Mouse (Mus musculus) layer of hippocampus, adult 18-20 months (tissue): ENCODE data around the gene Rcor1. TPM values are rescaled to one million over a fixed set of nuclear protein-coding genes. Genes with fewer than 3 reads are reported as not detected.

Experiments
- DNase-seq, 2 experiments: peaks; one replicate each; pipeline ENCODE4 v3.0.0; 2022; ENCODE audit warnings: low spot score in 2 of 2
- total RNA-seq, 2 experiments: library from RNA; stranded (reverse); gene quantifications; 2 replicates each; pipeline ENCODE4 v1.2.3; 2021

The Rcor1 gene
- total RNA-seq, 2 experiments from 2014 or later: 16.9 to 17.2 TPM

DNA sequence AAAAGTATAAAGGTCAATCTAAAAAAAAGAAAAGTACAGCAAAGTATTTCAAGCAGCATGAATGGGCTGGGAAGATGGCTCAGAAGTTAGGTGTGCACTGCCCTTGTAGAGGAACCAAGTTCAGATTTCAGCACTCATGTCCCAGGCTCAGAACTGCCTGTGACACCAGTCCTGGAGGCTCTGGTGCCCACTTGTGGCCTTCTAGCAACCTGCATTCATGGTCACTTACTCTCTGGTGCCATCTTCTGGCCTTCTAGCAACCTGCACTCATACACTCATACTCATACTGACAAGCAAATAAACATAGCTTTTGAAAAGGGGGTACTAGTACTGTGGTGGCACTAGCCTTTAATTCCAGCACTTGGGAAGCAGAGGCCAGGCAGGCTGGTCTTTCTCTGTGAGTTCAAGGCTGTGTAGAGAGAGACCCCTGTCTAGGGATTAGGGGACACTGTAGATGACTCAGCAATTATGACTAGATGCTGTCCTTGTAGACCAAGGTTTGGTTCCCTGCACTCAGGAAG is 83.2 kb downstream of the Rcor1 start:
- no peak for DNase-seq

DNA sequence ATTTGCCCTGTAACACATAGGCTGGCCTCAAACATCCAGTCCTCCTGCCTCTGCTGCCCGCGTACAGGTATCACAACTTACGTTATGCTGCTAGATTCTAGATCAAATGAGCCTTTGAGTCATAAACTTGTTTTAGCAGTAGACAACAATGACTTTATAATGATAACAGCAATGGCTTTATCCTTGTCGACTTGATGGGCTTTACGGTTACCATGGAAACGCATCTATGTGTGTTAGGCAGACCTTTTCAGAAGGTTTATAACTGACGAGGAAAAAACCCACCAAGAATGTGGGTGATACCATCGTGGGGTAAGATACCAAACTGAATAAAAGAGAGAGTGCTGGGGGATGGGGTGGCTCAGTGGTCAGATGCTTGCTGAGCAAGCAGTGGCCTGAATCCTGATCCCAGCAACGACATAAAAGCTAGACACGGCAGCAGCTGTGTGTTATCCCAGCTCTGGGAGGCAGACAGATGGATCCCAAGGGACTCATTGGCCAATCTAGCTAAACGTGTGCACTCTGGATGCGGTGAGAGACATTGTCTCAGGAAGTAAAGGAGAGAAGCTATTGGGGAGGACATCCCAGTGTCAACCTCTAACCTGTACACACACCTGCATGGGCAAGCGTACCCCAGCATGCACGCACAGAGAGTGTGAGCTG is 85.6 kb downstream of the Rcor1 start:
- DNase-seq: no peak

DNA sequence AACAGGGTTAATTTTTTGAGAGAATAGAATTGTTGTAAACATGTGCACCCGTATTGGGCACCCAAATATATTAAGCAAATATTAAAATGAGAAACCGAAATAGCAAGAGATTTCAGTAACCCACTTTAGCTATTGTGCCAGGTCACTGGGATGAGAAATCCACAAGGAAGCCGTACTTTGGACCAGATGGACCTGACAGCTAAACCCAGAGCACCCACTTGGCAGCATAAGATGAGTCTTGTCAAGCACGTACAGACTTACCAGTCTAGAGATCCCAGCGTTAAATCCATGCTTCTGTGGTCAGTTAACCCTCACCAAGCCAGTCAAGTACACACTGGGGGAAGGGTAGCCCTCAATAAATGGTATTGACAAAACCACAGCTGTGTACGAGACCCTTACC is 86.5 kb downstream of the Rcor1 start:
- DNase-seq: no peak

DNA sequence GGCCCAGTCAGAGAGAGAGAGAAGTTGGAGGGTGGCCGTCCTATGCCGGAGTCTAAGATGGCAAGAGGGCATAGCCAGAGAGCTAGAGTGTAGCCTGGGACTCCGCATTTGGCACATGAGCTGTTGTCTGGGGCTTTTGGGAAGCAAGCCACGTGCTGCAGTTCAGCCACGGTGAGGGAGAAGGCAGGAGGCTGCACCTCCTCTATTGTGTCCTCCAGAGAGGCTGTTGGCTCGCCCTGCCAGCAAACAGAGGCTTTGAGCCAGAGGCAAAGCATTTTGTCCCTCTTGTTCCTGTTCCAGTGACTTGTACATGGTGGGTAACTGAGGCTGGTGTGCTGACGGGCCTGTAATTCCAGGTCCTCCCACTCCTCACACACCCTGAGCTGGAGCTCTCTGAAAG is 95.0 kb downstream of the Rcor1 start:
- DNase-seq: no peak

DNA sequence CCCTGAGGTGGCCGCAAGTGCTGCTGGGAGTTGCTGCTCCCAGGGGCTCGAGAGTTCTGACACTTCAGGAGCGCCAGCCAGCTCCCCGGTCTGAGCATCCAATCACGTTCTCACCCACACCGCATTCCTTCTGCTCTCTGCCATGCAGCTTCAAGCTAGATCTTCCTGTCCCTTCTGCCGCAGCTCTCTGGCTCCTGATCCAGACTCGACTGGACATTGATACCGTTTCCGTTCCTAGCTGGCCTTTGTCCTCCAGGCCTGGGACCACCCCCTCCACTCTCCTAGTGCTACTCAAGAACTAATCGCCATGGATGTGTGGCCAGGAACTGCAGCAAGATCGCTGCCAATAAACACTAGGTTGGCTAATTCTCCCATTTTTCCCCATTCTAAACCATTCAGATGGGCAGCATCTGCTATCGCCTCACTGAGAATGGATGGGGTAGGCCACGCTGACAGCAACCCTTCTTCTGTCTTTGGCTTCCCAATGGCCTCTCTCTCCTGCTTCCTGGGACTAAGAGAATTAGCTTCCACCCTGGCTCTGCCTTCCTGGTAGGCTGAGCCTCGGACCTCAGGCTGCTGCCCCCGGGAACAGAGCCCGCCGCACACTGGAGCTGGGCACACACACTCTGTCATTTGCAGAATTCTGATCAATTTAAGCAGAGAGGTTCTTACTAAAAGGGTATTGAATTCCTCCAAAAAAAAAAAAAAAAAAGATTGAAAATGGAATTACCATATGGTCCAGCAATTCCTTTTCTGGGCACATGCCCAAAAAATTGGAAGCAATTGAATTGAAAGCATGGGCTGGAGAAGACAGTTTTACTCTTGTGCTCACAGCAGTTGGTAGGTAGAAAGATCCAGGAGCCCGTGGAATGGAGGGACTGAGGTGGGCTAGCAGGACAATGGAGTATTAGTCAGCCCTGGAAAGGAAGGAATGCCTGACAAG is 95.9 kb downstream of the Rcor1 start:
- peak; percentile 49 to 73 for DNase-seq

DNA sequence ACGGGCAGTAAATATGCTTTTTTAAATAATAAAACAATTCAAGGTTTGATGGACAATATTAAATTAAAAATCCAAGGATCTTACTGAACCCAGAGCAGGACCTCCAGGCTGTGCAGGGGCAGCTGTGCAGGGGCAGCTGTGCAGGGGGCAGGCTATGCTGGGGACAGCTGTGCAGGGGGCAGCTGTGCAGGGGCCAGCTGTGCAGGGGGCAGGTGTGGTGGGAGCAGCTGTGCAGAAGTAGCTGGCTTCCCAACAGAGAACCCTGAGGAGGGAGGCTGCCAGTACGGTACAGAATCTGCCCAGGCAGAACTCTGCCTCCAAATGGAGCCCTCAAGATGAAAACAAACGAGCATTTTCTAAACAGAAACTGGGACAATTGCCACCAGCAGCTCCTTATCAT is 96.8 kb downstream of the Rcor1 start:
- DNase-seq: no peak

DNA sequence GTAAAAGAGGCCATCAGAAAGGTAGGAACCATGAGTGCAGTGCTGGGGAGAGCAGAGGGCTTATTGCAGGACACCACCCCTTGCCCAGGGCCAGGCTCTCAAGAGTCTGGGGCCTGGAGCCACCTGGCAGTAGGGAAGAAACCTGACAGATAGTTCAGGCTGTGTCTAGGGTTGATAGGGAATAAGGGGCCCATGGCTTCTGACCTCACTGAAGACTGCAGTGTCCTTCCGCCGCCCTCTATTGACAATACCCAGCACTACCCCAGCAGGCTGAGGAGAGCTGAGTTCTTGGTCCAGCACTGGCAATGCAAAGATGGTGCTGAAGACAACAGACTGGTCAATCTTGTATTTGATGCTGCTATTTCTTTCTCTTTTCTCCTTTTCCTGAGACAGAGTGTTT is 97.9 kb downstream of the Rcor1 start:
- no peak for DNase-seq

DNA sequence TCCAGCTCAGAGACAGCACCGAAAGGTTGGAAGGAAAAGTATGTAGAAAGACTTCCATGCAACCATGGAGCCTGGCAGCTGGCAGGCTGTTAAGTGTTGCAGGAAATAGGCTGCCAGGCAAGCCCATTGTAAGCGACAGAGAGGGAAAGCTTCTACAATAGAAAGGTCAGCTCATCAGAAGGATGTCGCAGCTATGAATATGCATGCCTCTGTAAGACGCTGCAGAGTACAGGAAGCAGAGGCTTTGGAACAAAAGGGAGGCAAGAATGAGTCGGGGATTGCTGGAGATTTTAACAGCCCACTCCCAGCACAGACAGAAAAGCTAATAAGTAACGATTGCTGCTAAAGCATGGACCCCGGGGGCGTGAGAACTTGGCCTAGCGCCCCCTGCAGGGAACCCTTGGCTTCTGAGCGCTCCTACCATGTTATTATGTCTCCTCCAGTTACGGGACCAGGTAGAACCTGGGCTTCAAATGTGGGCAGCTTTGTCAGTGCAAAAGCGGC is 103.9 kb downstream of the Rcor1 start:
- DNase-seq: no peak

DNA sequence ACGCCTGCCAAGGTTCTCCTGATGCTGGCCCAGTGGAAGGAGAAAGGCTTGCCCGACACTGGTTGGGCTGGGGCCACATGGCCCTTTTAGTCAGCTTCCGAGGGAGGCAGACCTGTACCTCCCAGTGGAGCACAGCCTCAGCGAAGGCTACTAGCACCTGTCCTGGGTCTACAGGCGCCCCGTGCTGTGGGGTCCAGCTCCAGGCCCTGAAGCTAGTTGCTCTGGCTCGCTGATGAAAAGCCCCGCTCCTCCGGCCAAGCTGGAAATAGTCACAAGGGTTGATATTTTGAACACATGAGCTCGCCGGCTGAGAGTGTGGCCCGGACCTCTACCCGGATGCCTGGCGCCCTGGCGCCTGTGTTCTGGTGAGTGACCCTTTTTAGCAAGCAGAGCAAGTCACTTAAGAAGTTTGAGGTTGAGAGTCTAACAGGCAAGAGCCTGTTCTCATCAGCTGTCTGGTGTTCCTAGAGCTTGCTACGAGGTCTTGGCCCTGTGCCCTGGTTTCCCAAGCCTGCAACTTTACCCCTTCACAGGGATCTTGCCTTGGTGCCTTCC is 104.4 kb downstream of the Rcor1 start:
- DNase-seq: no peak

DNA sequence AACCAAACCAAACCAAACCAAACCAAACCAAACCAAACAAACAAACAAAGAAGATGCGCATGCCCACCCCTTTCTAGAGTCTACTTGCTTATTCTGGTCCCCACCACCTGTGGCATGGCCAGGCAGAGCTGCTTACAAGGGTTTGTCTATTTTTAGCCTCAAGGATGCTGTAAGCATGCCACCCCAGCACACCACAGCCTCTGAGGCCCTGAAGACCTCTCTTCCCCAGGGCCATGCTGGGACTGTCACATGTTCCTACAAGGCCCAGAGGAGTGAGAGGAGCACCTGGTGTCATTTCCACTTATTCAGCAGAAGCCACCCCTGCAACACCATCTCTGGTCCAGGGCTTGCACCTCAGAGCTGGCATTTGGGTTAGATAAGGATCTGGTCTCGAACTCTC is 105.4 kb downstream of the Rcor1 start:
- DNase-seq: no peak

DNA sequence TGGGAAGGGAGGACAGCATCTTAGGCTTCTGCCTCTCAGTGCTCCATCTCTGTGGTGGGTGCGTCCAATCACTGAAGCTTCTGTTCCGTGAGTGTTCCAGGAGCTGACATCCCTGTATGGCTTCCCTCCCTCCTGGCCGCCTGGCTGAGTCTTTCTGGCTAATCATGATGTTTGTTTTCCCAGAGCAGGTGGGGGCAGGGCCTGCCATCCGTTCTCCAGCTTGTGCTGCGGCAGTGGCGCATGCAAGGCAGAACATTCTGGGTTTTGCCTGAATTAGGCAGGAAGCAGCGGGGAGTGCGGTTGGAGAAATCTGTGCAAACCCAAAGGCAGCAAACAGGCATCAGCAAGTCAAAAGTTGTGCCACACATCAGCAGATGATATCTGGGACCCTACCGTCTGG is 106.1 kb downstream of the Rcor1 start:
- DNase-seq: peak; percentile 75 to 87

DNA sequence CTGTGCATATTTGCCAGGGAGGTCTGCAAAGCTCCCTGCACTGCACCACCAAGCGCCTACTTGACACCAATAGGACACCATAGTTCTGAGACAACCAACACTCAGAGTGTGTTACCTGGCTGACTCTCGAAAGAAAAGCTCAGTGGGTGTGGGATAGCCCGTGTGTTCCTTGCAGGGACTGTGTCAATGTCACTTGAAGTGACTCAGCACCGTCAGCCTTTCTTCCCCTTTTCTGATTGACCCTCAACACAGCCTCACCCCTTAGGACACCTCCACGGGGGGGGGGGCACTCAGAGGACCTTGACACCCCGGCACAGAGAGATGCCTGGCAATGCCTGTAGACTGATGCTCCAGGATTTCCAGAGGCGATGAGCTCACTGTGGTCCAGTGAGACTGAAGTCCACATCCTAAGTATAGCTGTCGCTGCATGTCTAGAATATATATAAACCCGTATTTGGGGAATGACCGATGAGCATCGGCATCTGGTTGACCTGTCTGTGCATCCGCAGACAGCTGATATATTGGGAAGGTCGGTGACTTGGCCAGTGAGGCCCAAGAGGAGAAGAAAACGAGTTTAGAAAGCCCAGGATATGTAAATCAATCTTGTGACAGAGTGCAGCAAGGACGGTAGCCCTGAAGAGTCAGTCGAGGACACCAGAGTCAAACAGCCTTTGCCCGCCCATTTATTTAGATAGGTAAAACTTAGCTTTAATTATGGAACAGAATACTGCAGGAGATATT is 110.5 kb downstream of the Rcor1 start:
- no peak for DNase-seq

DNA sequence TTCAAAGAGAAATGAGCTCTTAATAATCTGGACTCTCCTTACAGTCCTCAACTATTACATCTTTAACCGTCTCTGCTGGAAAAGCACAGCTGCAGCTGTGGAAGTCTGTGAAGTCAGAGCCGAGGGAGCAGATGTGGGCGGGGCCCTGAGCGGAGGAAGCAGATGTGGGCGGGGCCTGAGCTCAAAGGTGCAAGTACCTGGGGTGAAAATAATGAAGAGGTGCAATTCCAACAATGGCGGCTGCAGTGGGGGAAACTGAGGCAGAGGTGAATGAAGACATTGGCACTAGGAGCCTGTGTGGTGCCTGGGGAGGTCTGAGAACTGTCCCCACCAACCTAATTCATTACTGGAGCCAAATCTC is 111.1 kb downstream of the Rcor1 start:
- no peak for DNase-seq

DNA sequence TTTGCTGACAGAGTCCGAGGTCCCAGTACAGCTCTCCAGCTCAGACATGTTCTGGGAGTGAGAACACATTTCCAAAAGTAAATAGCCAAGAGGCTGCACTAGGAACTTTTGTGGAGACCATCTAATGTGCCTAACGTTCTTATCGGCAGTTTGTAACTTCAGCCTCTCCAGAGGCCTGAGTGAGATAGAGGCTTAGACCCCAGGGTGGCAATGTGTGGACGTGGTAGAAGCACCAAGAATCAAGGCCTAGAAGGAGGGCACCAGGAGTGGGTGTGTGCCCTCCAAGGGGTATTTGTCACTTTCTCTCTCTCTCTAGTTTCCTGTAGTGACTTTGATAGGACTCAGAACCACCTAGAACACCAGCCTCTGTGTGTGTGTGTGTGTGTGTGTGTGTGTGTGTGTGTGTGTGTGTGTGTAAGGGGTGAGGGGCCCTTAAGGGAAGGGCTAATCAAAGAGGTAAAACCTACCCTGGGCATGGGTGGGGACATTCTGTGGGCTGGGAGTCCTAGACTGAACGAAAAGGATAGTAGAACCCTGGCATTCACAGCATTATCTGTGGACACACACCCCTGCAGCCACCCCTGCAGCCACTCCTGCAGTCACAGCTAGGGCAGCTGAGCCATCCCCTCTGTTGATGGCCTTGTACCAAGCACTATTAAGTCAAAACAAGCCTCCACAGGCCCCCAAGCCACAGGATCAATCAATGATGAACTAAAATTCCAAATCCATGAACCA is 112.4 kb downstream of the Rcor1 start:
- DNase-seq: no peak

DNA sequence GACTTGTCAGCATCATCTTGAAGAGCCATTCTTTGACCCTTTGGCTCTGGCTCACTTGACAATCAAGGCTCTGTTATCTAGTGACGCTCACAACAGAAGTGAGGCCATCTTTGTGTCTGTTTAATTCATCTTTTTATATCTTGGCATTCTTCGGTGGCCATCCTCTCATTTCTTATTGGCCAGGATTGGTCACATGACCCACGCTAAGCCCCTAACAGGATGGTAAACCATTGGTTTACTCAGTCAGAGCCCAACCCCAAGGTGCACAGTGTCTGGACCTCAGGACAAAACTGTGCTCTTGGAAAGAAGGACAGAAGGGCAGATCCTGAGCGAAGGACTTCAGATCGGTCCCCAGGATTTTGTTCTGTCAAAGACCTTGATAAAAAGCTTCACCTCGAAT is 113.4 kb downstream of the Rcor1 start:
- DNase-seq: no peak

DNA sequence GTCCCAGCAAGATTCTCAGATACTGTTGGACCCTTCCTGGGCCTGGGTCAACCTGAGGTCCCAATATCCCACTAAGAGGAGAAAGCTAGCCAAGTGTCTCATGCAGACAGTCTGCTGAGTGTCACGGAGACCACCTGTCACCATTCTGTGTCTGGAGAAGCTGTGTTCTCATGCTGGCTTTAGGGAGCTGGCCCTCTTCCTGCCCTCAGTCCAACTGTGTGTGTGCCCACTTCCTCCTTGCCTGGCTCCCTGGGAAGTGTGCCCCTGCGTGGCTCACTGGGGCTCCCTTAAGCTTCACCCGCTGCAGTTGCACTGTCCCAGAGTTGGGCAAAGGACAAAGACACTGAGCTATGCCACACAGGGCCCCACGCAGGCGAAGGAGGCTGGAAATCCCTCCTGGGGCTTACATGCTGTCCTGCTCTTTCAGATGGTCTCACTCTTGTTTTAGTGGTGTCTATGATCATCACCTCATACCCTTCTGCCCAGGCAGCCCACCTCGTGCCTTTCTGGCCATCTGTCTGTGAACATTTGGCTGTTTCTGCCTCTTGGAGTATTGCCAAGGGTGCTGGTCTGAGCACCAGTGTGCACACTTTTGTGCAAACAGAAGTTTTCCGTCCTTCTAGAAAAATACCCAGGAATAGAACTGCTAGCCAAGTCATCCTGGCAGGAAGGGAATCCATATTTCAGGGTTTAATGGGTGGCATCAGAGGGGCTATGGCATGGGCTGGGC is 114.0 kb downstream of the Rcor1 start:
- no peak for DNase-seq

DNA sequence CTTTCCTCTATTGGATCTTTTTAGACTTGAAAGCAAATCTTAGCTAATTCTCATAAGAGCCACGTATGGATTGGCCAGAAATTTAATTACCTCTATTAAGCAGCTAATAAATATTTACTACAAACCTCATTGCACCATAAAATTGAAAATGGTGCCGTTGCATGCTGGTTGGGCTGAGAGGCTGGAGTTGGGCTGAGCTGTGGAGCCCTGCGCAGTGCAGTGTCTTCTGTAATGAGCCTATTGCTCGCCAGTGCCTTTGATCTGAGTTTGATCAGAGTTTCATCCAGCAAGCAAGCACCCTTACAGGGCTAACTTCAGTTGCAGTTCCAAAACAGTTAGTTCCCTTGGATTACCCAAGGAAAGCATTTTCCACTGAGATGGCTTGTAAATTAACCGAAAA is 114.8 kb downstream of the Rcor1 start:
- no peak for DNase-seq

DNA sequence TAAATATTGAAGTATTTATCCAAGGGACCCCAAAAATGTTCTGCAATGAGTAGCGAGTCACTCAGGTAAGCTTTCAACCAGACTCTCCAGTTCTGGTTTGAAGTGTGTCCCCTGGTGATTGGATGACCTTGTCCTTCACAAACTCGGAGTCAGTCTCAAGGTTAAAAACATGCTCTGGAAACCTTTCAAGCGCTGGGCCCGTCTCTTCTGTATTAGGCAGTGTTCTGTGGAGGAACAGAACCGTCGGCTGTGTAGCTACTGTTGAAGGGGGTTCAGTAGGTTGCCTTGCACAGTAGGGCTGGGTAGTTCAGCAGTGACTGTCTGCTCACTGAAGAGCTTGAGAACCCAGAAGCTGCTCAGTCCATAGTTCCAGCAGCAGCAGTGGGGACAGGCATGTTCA is 115.5 kb downstream of the Rcor1 start:
- DNase-seq: no peak

DNA sequence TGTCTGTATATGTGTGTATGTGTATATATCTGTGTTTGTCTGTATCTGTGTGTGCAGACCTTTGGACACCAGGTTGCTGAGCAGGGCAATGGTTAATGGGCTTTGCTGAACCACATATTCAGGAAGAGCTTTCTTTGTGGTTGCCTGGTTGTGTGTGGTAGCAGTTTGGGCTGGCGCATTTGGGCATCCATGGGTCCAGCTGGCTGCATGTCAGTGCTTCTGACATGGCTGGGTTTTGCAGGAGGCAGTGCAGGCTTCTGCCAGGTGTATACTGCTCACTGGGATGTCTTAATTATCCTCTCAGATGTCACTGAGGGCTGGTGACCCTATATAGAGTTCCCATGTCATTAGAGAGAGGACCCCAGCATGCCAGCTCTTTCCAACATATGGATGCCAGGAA is 116.6 kb downstream of the Rcor1 start:
- DNase-seq: no peak
